Mouse (Mus musculus): Measurements from ENCODE around the gene Pofut1. TPM values are rescaled to one million over a fixed set of nuclear protein-coding genes. Genes with fewer than 3 reads are reported as not detected.

Gene Pofut1
- polyA plus RNA-seq, 1 experiment from 2014 or later, result 13.4 TPM

Other genes starting within 250 kb of the Pofut1 start
- 59.3 and 59.7 TPM in 2 replicates for gene Pdrg1, start 226.1 kb upstream of the Pofut1 start, polyA plus RNA-seq (2014; fragmentation: Nextera tagmentation; extraction: Ambion mirVana)
- gene Xkr7, start 209.7 kb upstream of the Pofut1 start, polyA plus RNA-seq (2014; fragmentation: Nextera tagmentation; extraction: Ambion mirVana), result 0.13 TPM in 1 of 2 replicates, not detected in the other
- 1.7 and 2.3 TPM in 2 replicates for gene Ccm2l, start 175.6 kb upstream of the Pofut1 start, polyA plus RNA-seq (2014; fragmentation: Nextera tagmentation; extraction: Ambion mirVana)
- 4.3 and 4.9 TPM in 2 replicates for gene Hck, start 133.1 kb upstream of the Pofut1 start, polyA plus RNA-seq (2014; fragmentation: Nextera tagmentation; extraction: Ambion mirVana)
- 92.1 and 111 TPM in 2 replicates for gene Tm9sf4, start 80.2 kb upstream of the Pofut1 start, polyA plus RNA-seq (2014; fragmentation: Nextera tagmentation; extraction: Ambion mirVana)
- gene Tspyl3, start 16.1 kb upstream of the Pofut1 start, polyA plus RNA-seq (2014; fragmentation: Nextera tagmentation; extraction: Ambion mirVana), result 9.3 and 10.4 TPM in 2 replicates
- 26.6 and 29.0 TPM in 2 replicates for gene Plagl2, start 107 bp upstream of the Pofut1 start, polyA plus RNA-seq (2014; fragmentation: Nextera tagmentation; extraction: Ambion mirVana)
- gene Kif3b, start 49.9 kb downstream of the Pofut1 start, polyA plus RNA-seq (2014; fragmentation: Nextera tagmentation; extraction: Ambion mirVana), result 5.8 and 6.2 TPM in 2 replicates
- gene Asxl1, start 104.3 kb downstream of the Pofut1 start, polyA plus RNA-seq (2014; fragmentation: Nextera tagmentation; extraction: Ambion mirVana), result 14.7 and 16.3 TPM in 2 replicates

All from stomach, embryonic 14.5 days (tissue).